Mouse (Mus musculus) spleen, postnatal 4 days (tissue): ENCODE measurements around the gene Slc25a28.

Experiments used
- DNase-seq, 2 experiments: peaks; one replicate each; pipeline ENCODE4 v3.0.0; 2022; ENCODE audit warnings: low spot score in 2 of 2

Gene Slc25a28

DNA sequence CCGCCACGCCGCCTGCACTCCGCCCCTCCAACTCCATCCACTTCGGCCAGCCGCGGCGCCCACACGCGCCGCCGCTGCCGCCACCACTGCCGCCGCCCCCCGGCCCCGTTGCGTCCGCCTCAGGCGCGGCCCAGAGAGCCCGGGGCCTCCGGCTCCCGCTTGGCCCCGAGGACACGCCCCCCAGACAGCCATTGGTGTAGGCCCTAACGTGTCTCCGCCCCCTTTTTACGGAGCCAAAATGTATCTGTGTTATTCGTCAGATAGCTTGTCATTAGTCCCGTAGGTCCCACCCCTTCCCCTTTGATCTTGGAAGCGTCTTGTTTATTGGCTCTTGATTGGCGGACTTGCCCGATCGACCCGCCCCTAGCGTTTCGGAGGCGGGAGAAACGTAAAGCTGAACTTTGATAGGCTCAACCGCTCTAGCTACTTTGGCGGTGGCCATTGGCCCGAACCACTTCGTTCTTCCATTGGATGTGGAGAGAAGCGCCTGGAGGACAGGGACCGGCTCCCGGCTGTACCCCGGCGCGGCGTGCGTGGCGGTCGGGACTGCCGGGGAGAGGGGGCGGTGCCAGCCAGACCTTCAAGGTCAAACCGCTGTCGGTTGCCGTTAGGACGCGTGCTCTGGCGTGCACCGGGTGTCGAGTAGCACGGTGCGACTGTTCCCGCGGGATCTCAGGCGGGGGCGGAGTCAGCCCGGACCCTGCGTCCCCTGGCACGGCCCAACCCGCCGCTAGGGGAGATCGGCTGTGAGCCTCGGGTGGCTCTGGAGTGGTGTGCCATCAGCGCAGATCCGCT is at the start of gene Slc25a28:
Gene Slc25a28 (minus strand): TSS at position 152 of the 795 bp plus-strand sequence.
- peak; percentile 97 to 98 for DNase-seq

DNA sequence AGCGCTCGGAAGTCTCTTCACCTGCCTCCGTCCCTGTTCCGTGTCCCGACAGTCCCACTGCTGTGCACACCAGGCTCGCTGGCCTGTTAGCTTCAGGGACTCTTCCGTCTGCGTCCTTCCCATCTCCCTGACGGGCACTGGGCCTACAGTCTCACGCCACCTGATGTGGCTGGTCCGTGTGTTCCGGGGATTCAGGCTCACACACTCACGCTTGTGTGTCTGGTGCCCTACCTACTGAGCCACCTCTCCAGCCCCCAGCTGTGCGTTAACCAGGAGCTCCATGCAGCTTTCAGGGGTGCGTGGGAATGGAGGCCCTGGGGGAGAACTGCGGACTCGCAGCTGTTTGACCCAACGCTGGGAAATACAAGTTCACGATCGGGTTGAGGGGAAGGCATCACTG is 49.5 kb upstream of the Slc25a28 start:
- no peak for DNase-seq

DNA sequence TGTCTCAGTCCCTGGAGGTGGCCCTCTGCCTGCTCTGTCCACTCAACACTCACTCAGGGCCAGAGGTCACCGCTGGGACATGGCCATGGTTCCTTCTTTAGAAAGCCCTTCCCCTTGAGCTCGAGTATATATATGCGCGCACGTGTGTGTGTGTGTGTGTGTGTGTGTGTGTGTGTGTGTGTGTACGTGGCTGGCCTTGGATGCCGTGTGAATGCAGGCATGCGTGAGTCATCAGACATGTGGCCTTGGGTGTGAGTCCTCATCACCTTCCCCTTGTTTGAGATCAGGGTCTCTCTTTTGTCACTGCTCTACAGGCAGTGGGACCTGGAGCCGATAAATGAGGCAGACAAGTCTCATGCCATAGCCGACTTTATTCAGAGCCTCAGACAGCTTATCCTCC is 48.8 kb upstream of the Slc25a28 start:
- DNase-seq = no peak

DNA sequence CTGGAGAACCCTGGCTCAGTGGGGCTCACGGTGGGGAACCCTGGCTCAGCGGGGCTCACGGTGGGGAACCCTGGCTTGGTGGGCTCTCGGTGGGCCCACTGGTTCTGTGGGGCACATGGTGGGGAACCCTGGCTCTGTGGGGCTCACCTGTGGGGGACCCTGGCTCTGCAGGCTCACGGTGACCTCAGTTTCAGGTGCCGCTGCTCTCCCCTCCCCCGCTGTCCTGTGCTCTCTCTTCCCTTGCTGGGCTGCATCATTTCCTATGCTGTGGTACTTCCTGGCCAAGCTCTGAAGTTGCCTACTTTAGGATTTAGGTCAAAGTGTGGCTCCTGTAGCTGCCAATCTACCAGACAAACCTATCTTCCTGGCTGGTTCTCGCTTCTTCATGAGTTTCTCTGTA is 48.2 kb upstream of the Slc25a28 start:
- no peak for DNase-seq

DNA sequence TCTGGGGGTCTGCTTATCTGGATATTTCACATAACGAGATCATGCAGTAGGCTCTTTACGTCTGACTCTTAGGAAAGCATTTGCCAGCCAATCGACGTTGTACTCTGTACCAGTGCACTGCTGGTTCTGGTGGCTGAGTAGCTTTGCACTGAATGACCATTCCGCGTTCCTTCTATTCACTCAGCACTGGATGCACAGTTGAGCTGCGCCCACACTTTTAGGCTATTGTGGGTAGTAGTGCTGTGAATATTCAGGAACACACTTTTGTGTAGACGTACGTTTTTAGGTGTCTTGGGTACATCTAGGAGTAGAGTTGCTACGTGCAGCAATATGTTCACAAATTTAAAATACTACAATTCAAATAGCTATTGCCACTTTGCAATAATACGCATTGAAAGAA is 45.4 kb upstream of the Slc25a28 start:
- DNase-seq = no peak

DNA sequence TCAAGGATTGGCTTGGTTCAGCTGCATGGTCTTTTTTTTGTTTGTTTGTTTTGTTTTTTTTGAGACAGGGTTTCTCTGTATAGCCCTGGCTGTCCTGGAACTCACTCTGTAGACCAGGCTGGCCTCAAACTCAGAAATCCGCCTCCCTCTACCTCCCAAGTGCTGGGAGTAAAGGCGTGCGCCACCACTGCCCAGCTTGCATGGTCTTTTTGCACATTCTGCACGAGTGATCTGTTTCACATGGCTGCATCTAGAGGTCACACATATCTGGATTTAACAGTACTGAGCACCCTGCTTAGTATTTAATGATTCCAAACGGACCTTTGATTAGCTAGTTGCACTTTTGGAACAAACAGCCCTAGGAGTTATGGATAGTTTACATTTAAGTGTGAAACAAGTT is 37.3 kb upstream of the Slc25a28 start:
- DNase-seq = no peak

DNA sequence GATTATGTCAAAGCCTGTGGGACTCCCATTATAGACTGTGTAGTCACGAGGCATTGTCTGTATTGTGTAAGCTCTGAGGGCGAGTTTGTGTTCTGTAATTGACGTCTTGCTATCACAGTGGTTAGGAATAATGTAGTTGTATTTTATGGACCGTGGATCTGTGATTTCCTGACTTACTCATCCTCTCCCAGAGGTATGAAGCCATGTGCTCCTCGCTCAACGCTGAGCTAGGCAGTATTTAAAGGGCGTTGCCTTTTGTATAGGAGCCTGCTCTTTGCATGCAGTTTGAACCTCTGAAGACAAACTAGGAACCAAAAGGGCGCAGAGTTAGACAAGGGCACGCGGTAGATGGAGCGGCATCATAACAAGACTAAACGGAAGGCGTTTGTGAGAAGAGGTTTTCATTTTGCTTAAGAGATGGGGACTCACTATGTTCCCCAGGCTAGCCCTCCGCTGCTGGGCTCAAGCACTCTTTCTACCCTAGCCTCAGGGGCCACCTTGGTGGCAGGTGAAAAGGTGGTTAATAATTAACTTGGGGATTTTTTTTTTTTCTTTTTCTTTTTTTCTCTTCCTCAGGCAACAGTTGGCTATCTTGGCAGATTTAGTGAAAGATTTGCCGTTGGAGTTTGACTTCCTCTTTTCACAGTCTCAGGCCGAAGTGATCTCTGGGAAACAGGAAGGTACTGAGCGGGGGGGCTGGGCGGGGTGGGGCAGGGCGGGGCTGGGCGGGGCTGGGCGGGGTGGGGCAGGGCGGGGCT is 36.7 kb upstream of the Slc25a28 start:
- peak in 1 of 2 experiments; percentile 21 for DNase-seq

DNA sequence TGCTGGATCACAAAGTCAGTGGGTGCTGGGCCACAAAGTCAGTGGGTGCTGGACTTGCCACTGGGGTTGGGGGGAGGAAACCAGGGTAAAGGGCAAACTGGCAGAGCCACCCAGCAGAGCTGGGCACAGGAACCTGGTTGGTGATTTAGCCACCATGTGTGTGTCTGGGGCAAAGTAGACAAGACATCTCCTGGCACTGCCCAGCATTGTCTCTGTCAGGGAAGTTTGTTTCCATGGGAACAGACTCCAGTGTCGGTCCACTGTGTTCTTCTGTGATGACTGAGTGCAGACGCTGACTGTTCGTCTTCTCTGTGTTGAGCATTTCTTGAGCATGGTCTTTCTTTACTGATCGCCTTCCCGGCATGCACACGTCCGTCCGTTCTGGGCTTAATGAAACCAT is 34.6 kb upstream of the Slc25a28 start:
- DNase-seq = no peak

DNA sequence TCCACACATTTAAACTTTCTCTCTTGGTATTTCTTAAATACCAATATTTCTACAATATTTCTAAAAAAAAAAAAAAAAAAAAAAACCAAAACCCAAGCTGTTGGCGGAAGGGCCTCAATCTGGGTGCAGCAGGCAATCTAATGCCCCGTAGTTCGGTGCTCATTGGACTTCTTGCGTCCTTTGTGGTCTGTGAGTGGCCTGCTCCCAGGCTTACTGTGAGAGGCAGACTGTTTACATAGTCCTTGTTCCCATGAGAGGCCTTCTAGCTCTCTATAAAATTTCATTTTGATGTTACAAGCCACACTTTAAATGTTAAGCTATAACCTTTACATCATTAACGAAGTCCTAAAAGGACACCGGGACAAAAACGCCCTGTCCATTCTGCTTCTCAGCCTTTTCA is 33.5 kb upstream of the Slc25a28 start:
- no peak for DNase-seq

DNA sequence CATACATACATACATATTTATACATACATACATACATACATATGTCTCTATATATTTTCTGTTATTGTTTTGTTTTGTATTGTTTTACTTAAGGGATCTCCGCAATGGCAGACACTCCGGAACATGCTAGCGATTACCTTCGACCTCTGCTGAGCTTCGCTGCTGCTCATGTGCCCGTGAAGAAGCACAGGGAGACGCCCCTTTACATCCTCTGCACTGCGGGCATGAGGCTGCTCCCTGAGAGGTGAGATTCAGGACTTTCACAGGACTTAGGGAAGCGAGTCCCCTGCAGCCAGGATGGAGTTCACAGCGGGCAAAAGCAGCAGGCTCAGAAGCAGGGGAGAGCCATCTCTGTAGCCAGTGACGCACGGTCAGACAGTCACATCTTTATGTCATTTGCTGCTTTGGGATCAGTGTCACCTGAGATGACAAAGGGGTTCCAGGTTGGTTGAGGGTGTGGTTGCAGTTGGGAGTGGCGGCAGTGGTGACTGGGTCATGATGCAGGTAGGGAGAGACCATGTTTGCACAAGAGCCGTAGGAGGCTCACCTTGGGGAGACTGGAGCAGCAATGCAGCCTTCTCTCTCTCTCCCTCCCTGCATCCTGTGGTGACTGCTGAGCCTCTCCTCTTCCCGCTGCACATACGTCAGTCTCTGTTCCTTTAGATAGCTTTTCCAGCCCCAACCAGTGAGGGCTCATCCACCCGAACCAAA is 30.3 kb upstream of the Slc25a28 start:
- no peak for DNase-seq

DNA sequence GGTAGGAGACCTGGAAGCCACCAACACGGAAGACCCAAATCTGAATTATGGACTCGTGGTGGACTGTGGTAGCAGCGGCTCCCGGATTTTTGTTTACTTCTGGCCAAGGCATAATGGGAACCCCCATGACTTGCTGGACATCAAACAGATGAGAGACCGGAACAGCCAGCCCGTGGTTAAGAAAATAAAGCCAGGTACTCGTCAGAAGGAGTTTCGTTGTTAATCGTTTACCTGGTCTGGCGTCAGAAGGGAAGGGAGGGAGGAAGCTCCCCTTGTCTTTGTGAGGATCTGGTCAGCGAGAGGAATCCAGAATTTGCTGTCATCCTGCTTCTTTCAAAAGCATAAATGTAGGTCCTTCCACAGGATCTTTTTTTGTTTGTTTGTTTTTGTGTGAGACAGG is 29.5 kb upstream of the Slc25a28 start:
- no peak for DNase-seq

DNA sequence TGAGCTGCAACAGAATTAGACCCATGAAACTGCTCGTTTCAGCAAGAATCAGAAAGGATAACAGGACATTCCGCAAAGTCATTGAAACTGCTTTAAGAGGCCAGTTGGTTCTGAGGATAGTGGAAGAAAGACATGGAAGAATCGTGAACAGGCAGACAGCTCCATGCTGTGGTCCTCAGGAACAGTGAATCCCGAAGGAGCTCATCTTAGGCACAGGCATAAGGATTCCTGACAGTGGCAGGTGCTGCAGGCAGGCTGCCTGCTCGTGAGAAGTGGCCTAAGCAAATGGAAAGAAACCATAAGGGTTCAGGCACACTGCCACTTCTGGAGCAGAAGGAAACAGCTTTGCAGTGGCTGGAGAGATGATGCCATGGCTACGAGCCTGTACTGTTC is 25.1 kb upstream of the Slc25a28 start:
- no peak for DNase-seq

DNA sequence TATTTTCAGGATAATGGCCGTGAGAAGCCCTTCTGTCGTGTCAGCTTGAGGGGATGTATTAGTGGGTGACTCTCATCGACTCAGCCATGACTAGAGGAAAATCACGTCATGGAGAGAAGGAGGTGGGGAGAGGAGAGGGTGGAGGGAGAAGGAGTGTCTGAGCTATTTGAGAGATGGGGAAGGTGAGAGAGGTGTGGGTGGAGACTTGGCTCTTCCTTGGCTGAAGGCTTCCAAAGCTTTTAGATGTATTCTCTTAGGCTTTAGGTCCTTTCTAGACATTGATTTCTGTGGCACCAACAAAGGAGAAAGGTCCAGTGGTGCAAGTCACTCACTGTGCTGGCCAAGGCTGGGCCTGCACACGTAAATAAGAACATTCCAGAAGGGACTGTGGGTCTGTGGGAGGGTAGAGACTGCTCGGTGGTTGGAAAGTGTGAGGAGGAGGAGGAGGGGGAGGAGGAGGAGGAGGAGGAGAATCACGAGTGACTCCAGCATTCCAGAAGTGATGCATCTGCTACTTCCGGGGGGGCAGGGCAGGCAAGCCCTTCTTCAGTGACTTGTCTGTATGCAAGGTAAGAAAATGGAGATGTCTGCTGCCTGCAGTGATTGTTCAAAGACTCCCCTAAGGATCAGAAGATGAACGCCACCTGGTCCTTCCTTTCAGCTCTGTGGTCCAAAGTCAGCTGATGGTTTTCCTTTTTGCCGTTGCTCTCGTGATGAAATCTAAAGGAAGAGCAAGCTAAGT is 24.5 kb upstream of the Slc25a28 start:
- no peak for DNase-seq

DNA sequence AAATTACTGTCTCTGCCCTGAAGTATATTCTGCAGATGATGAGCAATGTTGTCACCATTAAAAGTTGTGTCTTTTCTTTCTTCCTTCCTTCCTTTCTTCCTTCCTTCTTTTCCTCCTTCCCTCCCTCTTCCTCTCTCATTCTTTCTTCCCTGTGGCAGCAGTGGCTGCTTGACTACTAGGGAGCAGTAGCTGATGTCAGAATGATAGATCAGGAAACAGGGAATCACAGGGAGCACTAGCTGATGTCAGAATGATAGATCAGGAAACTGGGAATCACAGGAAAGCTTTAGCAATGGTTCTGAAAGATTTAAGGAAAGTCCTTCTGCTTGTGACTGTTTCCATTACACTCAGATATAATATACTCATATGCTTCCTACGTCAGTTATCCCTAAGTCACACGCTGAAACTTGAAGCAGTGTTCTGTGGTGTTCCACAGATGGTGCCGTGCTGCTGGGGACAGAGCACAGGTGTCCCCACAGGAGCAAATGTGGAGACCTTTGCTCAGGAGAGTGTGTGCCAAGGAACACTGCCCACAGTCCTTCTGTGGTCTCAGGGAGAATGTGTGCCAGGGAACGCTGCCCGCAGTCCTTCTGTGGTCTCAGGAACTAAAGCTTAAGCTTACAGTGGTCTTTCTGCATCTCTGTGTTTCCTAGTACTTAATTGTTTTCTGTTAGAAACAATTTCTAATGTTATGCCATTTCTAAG is 23.1 kb upstream of the Slc25a28 start:
- no peak for DNase-seq

DNA sequence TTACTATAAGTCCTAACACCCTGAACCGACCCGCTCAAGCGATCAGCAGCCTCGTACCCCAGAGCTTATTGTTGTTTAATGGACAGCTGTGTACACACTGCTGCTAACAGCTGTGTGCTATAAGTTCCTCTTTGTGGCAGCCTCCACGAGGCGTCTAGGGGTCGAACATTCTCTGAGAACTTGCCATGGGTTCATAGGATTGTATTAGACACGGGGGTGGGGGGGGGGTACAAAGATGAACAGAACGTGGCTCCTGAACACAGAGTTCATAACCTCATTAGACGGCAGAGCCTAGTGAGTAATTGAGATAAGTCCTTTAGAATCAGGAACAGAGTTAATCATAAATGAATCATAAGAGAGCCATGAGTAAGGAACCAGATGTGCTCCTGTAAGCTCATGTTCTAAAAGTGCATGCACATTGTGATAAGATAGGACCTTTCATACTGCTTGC is 20.9 kb upstream of the Slc25a28 start:
- DNase-seq = no peak

DNA sequence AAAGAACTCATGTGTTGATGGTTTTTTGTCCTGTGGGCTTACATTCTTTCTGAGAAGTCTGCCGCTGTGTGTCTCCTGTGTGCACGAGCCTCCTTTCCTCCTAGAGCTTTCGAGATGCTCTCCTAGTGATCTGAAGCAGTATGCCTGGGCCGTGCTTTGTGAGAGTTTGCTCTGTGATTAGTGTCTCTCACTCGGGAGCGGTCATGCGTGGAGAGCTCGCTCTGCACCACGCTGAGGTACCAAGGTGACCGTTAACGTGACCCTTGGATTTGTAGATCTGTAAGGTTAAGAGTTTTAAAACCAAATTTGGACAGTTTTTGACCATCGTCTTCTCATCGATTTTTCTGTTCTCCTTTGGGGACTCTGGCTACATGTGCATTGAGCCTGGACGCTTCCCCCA is 18.1 kb upstream of the Slc25a28 start:
- DNase-seq = no peak

DNA sequence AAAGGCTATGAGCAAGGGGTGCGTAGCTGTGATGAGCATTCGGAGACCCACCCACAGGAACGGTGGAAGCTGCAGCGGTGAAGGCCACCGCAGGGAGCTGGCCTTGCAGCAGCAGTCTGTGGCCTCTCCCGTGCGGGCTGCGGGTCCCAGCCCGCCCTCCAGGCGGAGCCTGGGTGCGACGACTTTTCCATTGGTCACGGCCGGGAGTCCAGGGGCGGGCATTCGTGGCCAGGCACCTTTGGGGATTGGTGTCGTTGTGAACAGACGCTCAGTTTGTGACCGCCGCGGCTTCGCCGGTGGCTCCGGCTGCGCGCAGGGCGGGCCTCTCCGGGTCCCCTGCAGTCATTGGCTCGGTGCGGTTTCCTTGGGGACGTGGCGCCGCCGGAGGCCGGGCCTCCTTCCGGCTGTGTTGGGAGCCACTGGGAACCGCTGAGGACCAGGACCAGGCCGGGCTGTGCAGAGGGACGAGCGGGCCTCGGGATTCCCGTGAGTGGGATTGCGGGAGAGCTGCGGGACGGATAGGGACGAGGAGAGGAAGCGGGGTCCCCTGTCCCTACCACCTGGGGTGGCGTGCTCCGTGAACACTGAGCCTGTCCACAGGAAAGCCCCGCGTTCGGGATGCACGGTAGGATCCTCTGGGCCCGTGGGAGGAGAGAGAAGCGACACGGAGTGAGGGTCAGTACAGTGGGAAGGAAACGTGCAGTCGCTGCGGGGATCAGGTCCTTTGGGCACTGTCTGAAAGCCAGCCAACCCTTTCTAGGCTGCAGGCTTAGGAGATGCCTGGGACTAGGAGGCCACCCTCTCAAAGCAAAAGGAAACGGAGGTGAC is 15.0 kb upstream of the Slc25a28 start, which contains the start of gene Entpd7:
Gene Entpd7 (plus strand): TSS at position 254 of the 828 bp plus-strand sequence.
- peak; percentile 94 to 96 for DNase-seq

DNA sequence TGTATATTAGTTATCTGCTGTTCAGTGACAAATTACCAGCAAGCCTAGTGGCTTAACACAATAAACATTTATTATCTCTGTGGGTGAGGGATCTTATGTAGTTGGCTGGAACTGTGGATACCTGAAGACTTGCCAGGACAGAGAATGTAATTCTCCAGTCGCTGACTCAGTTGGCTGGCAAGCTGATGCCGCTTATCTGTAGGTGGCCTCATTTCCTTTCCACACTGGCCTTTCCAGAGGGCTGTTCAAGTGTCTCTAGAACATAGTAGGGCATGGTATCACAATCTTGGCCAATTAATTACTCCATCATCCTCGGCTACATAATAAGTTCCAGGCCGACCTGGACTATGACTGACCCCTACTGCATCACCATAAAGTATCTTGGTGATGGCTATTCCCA is 6.9 kb upstream of the Slc25a28 start:
- no peak for DNase-seq

DNA sequence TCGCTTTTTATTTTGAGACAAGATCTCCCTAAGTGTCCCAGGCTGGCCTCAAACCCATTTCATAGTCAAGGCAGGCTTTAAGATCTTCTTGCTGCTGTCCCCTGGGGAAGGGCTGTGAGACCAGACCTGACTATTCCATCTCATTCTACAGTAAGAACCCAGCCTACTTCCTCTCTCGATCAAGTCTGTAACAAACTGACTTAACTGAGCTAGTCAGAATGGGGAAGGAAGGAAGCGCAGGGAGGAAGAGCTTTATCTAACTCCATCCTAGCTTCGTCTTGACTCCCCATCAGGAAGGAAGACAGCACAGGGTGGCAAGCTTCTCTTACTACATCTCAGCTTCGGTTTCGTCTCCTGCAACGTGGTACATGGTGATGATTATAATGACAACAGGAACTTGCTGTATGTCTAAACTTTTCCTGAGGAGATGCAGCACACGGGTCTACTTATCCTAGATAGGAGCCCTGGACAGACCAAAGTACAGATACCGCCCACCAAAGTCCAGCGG is 4.8 kb upstream of the Slc25a28 start:
- DNase-seq = no peak

DNA sequence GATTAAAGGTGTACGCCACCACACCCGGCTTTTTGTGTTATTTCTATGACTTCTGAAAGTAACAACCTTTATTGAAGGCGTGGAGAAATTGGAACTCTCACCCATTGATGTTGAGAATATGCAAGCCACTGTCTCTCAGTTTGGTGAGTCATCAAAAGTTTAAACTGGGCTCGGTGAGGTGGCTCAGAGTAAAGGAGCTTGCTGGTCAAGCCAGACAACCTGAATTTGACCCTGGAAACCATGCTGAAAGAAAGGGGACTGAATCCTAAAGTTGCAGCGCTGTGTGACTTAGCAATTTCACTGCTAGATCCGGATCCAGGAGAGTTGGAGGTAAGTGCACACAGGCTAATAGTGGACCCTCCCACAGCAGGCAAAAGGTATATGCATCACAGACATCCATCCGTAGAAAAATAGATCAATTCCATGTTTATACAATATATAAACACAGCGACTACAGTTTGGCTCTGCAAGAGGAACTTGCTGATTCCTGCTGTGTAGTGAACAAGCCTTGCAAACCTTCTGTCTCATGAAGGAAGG is 3.9 kb upstream of the Slc25a28 start:
- DNase-seq = no peak
